Comparison of ENCODE assay signal across 18 mouse cellular contexts in the genomic region with DNA sequence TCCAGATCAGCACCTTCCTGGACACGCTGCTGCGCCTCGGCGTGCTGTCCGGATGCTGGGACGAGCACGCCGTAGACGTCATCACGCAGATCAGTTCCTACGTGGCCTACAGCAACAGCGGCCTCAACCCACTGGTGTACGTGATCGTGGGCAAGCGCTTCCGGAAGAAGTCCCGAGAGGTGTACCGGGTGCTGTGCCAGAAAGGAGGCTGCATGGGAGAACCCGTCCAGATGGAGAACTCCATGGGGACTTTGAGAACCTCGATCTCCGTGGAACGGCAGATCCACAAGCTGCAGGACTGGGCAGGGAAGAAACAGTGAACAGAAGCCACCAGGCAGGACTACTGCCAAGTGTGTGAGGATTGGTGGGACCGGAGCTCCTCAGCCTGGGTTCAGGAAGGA. TPM values are rescaled to one million over a fixed set of nuclear protein-coding genes. Genes with fewer than 3 reads are reported as not detected.
"Had no signal": no experiment of that assay in that cellular context is flagged by ENCODE, and none has a peak within 500 bp of the region (broad histone marks: within the 10 kb centered on the region; RNA-seq: fewer than 3 reads in every experiment).

No protein-coding gene starts in this region.

- H3K27me3 ChIP-seq: limb, embryonic 15.5 days; liver, embryonic 12.5 days; midbrain, embryonic 15.5 days; neural tube, embryonic 12.5 days had no signal

- H3K4me3 ChIP-seq: limb, embryonic 15.5 days; liver, embryonic 12.5 days; midbrain, embryonic 10.5 days; midbrain, embryonic 15.5 days; neural tube, embryonic 12.5 days had no signal

- H3K9ac ChIP-seq: limb, embryonic 15.5 days; liver, embryonic 12.5 days; lung, embryonic 14.5 days; midbrain, embryonic 15.5 days; neural tube, embryonic 12.5 days had no signal

- H3K27ac ChIP-seq: limb, embryonic 15.5 days; liver, embryonic 12.5 days; midbrain, embryonic 10.5 days; midbrain, embryonic 15.5 days; neural tube, embryonic 12.5 days had no signal

- H3K4me1 ChIP-seq: limb, embryonic 15.5 days; liver, embryonic 12.5 days; midbrain, embryonic 15.5 days; neural tube, embryonic 12.5 days had no signal

- ATAC-seq: liver, embryonic 12.5 days; midbrain, embryonic 15.5 days had no signal

- H3K4me2 ChIP-seq: limb, embryonic 15.5 days; liver, embryonic 12.5 days; lung, embryonic 14.5 days; midbrain, embryonic 15.5 days; neural tube, embryonic 12.5 days had no signal

- DNase-seq: kidney, postnatal 10 days; lung, embryonic 14.5 days; lung, postnatal 10 days; retina, postnatal 1 day; right cerebral cortex, postnatal 4 days; spleen, adult 18-20 months; thymus, postnatal 4 days had no signal

- H3K9me3 ChIP-seq: limb, embryonic 15.5 days; liver, embryonic 12.5 days; midbrain, embryonic 10.5 days; midbrain, embryonic 15.5 days; neural tube, embryonic 12.5 days had no signal

- H3K36me3 ChIP-seq: limb, embryonic 15.5 days; liver, embryonic 12.5 days; midbrain, embryonic 10.5 days; midbrain, embryonic 15.5 days; neural tube, embryonic 12.5 days had no signal

RNA-seq across cellular contexts. Expression of a gene that starts 10.5 kb away (rescaled TPM):
- total RNA-seq: left cerebral cortex, adult 8-10 months; left cerebral cortex, postnatal 25 days; megakaryocyte, adult 5-6 weeks; monocyte, adult 5-6 weeks; neutrophil, adult 5-6 weeks had no signal
- polyA plus RNA-seq: limb, embryonic 11.5 days; limb, embryonic 15.5 days; liver, embryonic 12.5 days; lung, embryonic 14.5 days; midbrain, embryonic 10.5 days; neural tube, embryonic 12.5 days had no signal

RNA-seq across cellular contexts. Expression of a gene that starts 29.3 kb away (rescaled TPM):
- total RNA-seq: megakaryocyte, adult 5-6 weeks; monocyte, adult 5-6 weeks; neutrophil, adult 5-6 weeks had no signal
- polyA plus RNA-seq: liver, embryonic 12.5 days had no signal
